Mouse (Mus musculus): Measurements from ENCODE around the gene Glra3. TPM values are rescaled to one million over a fixed set of nuclear protein-coding genes. Genes with fewer than 3 reads are reported as not detected.

Glra3 gene
- polyA plus RNA-seq (2011; ENCODE audit: insufficient read depth, insufficient read length, low replicate concordance, missing spikeins) = not detected in 2 replicates

DNA sequence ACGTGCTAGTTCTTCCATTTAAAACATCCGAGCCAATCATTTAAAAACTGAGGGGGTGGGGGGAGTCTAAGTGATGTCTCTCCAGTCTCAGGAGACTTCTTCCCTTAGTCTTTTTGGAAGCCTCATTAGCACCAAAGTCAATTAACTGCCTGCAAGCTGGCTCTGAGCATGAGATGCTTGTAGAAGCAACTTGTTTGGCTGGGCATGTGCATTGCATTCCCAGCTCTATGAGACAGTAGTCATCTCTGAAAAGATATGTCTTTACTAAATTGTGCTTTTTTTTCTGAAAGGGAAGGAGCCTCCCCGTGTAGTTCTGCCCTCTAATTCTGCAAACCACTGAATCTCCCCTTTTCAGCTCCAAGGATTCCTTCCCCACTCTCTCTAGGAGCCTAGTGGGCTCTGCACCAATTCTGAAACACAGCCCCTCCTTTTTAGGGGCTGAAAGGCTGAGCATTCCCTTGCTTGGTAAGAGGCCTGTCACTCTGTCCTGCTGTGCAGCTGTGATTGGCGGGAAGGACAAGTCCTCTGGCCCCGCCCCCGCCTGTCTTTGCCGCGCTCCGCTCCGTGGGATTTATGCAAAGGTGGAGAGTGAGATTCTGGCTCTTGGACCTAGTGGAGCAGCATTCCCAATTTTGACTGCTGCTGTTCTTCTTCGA lies at the start of gene Glra3:
Glra3 (plus strand) TSS at position 591 of the 656 bp plus-strand sequence.
- Histone ChIP-seq H3K27ac (ENCODE audit: control insufficient read depth, insufficient read depth, low read depth, low read length, poor library complexity) (no peak within 1 kb of the TSS), H3K4me1 (ENCODE audit: control insufficient read depth, insufficient read depth, low read length) (no peaks in the 10 kb centered on the region), H3K4me3 (replicated peaks; ENCODE audit: control insufficient read depth, low read depth, low read length) (no peak within 1 kb of the TSS)
- 23% methylated on average over 11 of the region's 11 CpGs for WGBS
- TF ChIP-seq POLR2A (IDR thresholded peaks at IDR 0.05; ENCODE audit: borderline replicate concordance, control insufficient read depth, low read depth, low read length) (no peak), CTCF (IDR thresholded peaks at IDR 0.05; ENCODE audit: control insufficient read depth, insufficient read depth, low read length) (no peak)

DNA sequence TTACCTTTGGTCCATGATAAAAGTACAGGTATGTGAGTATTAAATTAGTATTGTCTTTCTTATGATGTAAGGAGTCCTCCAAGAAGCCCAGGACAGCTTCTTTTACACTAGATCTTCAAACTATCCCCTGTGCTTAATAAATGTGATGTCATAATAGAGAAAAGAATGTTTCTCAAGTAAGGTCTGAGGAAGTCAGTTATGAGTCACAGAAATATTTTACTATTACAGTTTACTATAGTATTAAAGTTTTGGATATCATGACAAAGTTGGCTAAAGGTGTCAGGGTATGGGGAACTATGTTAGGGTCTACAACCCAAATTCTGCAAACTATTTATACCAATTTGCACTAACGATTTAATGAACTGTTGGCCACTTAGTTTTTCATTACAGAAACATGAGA lies 33.4 kb upstream of the Glra3 start, which contains the start of gene Adam29:
Adam29 (minus strand) TSS at position 101 of the 400 bp plus-strand sequence.
- no peak within 1 kb of the TSS for H3K27ac ChIP-seq (ENCODE audit: control insufficient read depth, insufficient read depth, low read depth, low read length, poor library complexity)
- WGBS = 71% methylated on average over 1 of the region's 1 CpGs
- H3K4me3 ChIP-seq (replicated peaks; ENCODE audit: control insufficient read depth, low read depth, low read length) = no peak within 1 kb of the TSS
- TF ChIP-seq POLR2A (IDR thresholded peaks at IDR 0.05; ENCODE audit: borderline replicate concordance, control insufficient read depth, low read depth, low read length) (no peak), CTCF (IDR thresholded peaks at IDR 0.05; ENCODE audit: control insufficient read depth, insufficient read depth, low read length) (no peak)
- no peaks in the 10 kb centered on the region for H3K4me1 ChIP-seq (ENCODE audit: control insufficient read depth, insufficient read depth, low read length)

DNA sequence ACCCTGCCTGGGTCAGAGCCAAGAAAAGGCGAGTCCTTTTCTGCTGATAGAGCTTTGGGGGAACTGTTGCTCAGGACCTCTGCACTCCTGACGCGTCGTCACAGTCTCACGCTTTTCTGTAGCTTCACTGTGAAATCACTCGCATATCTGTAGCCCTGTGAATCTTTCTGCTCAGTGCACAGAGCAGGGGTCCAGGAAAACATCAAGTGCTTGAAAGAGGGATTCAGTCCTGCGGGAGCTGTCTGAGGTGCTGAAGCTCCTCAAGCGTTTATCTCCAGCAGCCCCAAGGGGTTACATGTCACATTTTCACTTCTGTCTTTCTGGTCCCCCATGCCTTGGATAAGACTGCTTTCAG lies 243 bp downstream of the Glra3 start:
- Histone ChIP-seq H3K4me3 (replicated peaks; ENCODE audit: control insufficient read depth, low read depth, low read length) (no peak overlapping the region), H3K4me1 (ENCODE audit: control insufficient read depth, insufficient read depth, low read length) (no peaks in the 10 kb centered on the region), H3K27ac (ENCODE audit: control insufficient read depth, insufficient read depth, low read depth, low read length, poor library complexity) (no peak overlapping the region)
- TF ChIP-seq CTCF (IDR thresholded peaks at IDR 0.05; ENCODE audit: control insufficient read depth, insufficient read depth, low read length) (no peak), POLR2A (IDR thresholded peaks at IDR 0.05; ENCODE audit: borderline replicate concordance, control insufficient read depth, low read depth, low read length) (no peak)
- WGBS = 12% methylated on average over 8 of the region's 8 CpGs

DNA sequence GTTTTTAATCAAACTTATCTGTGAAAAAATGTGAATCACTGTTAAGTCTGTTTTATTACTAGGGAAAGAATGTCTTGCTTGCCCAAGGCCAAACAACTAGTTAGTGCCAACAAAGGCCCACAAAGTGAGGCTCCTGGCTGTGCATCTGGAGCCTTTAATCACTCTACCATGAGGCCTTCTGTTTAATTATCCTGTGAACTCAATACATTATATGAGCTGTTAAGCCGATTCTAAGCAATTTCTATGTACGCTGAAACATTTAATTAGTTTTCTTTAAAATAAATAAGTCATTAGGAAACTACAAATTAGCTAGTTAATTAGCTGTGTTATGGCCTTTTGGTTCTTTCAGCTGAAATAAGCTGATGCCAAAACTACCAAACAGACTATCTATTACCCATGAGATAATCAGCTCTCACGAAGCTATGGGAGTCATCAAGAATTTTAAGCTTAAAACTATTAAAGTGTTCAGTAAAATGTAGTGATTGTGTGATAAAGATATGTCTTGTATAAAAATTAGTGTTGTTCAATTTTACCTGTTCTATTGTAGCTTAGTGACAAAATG lies 24.6 kb downstream of the Glra3 start:
- H3K4me3 ChIP-seq (replicated peaks; ENCODE audit: control insufficient read depth, low read depth, low read length) = no peak overlapping the region
- 75% methylated on average over 3 of the region's 3 CpGs for WGBS
- TF ChIP-seq POLR2A (IDR thresholded peaks at IDR 0.05; ENCODE audit: borderline replicate concordance, control insufficient read depth, low read depth, low read length) = no peak
- no peak for TF ChIP-seq CTCF (IDR thresholded peaks at IDR 0.05; ENCODE audit: control insufficient read depth, insufficient read depth, low read length)
- no peaks in the 10 kb centered on the region for H3K4me1 ChIP-seq (ENCODE audit: control insufficient read depth, insufficient read depth, low read length)
- no peak overlapping the region for H3K27ac ChIP-seq (ENCODE audit: control insufficient read depth, insufficient read depth, low read depth, low read length, poor library complexity)

DNA sequence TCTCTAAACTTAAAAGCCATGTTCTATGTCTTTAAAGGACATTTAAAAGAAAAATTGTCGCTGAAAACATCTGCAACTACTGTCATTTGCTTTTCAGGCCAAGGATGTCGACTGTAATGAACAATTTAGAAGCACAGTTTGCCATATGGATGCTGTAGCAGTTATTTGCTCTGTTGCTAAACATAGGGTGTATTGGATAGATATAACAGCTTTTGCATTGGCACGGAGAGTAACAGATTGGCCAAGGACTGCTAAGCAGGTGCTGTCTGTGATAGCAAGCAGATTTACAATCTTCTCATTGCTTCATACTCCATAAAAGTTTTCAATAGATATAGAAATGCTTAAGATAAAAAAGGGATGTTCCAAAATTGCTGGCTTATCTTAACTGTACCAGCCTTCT lies 57.6 kb downstream of the Glra3 start:
- no peak overlapping the region for H3K4me3 ChIP-seq (replicated peaks; ENCODE audit: control insufficient read depth, low read depth, low read length)
- no peak for TF ChIP-seq POLR2A (IDR thresholded peaks at IDR 0.05; ENCODE audit: borderline replicate concordance, control insufficient read depth, low read depth, low read length)
- TF ChIP-seq CTCF (IDR thresholded peaks at IDR 0.05; ENCODE audit: control insufficient read depth, insufficient read depth, low read length) = no peak
- no peaks in the 10 kb centered on the region for H3K4me1 ChIP-seq (ENCODE audit: control insufficient read depth, insufficient read depth, low read length)
- no peak overlapping the region for H3K27ac ChIP-seq (ENCODE audit: control insufficient read depth, insufficient read depth, low read depth, low read length, poor library complexity)
- 41% methylated on average over 3 of the region's 3 CpGs for WGBS

DNA sequence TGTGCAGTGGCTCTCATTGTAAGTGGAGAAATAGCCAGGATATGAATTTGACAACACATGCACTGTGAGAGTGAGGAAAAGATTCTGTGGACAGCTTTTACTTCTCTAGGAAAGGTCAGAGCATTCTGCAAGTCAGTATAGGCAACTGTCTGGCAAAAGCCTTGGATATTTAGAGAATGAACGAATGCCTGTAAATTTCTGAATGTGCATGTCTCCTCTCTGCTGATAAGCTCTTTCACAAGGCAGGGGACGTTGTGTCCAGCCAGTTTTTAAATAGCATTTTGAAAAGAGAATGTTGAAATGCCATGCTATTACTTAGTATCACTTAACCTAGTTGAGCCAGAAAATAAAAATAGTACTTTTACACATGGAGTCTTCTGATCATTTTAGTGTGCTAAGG lies 114.1 kb downstream of the Glra3 start:
- Histone ChIP-seq H3K27ac (ENCODE audit: control insufficient read depth, insufficient read depth, low read depth, low read length, poor library complexity) (no peak overlapping the region), H3K4me3 (replicated peaks; ENCODE audit: control insufficient read depth, low read depth, low read length) (no peak overlapping the region), H3K4me1 (ENCODE audit: control insufficient read depth, insufficient read depth, low read length) (no peaks in the 10 kb centered on the region)
- WGBS = 63% methylated on average over 2 of the region's 2 CpGs
- TF ChIP-seq CTCF (IDR thresholded peaks at IDR 0.05; ENCODE audit: control insufficient read depth, insufficient read depth, low read length) (no peak), POLR2A (IDR thresholded peaks at IDR 0.05; ENCODE audit: borderline replicate concordance, control insufficient read depth, low read depth, low read length) (no peak)

DNA sequence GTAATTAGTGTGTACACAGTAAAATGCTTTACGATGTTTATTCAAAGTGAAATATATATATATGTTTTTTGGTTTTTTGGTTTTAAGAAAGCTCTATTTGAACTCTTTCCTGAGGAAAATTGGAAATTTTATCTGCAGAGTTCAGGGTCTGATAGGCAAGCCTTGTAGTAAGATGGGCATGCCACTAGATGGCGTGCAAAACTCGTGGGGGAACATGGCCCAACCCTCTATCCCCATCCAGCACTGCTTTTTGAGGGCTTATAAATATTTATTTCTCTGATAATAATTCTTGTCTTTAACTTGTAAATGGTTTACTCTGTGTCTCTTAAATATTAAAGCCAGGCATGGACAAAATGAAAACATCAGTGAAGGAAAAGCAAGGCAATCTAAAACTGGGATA lies 122.8 kb downstream of the Glra3 start:
- Histone ChIP-seq H3K27ac (ENCODE audit: control insufficient read depth, insufficient read depth, low read depth, low read length, poor library complexity) (no peak overlapping the region), H3K4me3 (replicated peaks; ENCODE audit: control insufficient read depth, low read depth, low read length) (no peak overlapping the region), H3K4me1 (ENCODE audit: control insufficient read depth, insufficient read depth, low read length) (no peaks in the 10 kb centered on the region)
- peak; percentile 26; the same call in 1 of the 2 replicates for TF ChIP-seq CTCF (IDR thresholded peaks at IDR 0.05; ENCODE audit: control insufficient read depth, insufficient read depth, low read length)
- TF ChIP-seq POLR2A (IDR thresholded peaks at IDR 0.05; ENCODE audit: borderline replicate concordance, control insufficient read depth, low read depth, low read length) = no peak
- WGBS = 16% methylated on average over 3 of the region's 3 CpGs

DNA sequence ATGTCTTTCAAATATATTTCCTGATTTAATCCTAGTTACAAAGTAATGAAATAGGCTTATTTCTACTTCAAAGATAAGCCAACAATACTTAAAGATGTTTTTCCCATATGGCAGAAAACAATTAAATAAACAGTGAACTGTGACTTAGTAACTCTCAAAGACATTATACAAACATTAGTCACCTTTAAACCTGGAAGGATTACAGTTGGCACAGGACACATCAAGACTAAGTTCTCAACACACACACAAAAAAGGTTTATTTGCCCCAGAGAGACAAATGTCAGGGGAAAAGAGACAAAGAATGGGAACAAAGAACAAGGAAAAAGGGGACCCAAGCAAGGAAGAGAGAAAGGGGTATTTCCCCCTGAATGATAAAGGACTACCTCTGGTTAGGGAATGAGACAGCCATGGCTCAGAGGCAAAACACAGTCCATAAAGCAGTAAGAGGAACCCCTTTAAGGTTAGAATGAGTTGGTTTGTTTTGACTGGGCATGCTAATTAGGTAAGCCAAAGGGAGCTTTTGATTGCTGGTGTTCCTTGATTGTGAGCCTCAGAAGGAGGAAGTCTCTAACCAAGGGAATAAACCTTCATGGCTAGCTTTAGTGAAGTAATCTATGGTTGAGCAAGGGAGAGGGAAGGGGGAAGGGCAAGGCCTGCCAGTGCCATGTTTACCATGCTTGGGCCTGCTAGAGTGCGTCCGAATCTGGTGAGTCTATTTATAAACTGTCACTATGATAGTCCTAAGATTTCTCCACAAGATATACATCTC lies 130.4 kb downstream of the Glra3 start:
- TF ChIP-seq CTCF (IDR thresholded peaks at IDR 0.05; ENCODE audit: control insufficient read depth, insufficient read depth, low read length) = no peak
- no peak for TF ChIP-seq POLR2A (IDR thresholded peaks at IDR 0.05; ENCODE audit: borderline replicate concordance, control insufficient read depth, low read depth, low read length)
- WGBS = 64% methylated on average over 2 of the region's 2 CpGs
- Histone ChIP-seq H3K4me1 (ENCODE audit: control insufficient read depth, insufficient read depth, low read length) (no peaks in the 10 kb centered on the region), H3K4me3 (replicated peaks; ENCODE audit: control insufficient read depth, low read depth, low read length) (no peak overlapping the region), H3K27ac (ENCODE audit: control insufficient read depth, insufficient read depth, low read depth, low read length, poor library complexity) (no peak overlapping the region)

All from bone marrow, adult 2 months (tissue).